Mouse (Mus musculus) limb, embryonic 15.5 days (tissue): ENCODE results near the gene Gm19684. TPM values are rescaled to one million over a fixed set of nuclear protein-coding genes. Genes with fewer than 3 reads are reported as not detected.
"Not testable (repeated sequence)": the region's sequence is repeated elsewhere in the genome, so short reads cannot be mapped to it uniquely, and the experiment has no call there.

Experiments used
- ATAC-seq: fragments of 200-750 bp; cut with Nextera tagmentation; 2 replicates; pipeline ENCODE4 v1.8.0; 2017; ENCODE audit warnings: low read depth, moderate TSS enrichment; ENCODE audit not compliant: insufficient number of reproducible peaks, low FRiP score, low TSS enrichment
- H3K27ac ChIP-seq: fragments of 300-500 bp; sonication (generic); 2 replicates; pipeline ENCODE4 v1.5.1; 2015; ENCODE audit warnings: moderate library complexity, mild to moderate bottlenecking, inconsistent platforms
- H3K27me3 ChIP-seq: fragments of 300-500 bp; sonication (generic); 2 replicates; pipeline ENCODE4 v1.6.1; 2015; ENCODE audit warnings: inconsistent platforms
- H3K36me3 ChIP-seq: fragments of 300-500 bp; sonication (generic); 2 replicates; pipeline ENCODE4 v1.6.1; 2015; ENCODE audit warnings: inconsistent platforms
- H3K4me1 ChIP-seq: fragments of 300-500 bp; sonication (generic); 2 replicates; pipeline ENCODE4 v1.6.1; 2015; ENCODE audit warnings: inconsistent platforms
- H3K4me2 ChIP-seq: fragments of 300-500 bp; sonication (generic); 2 replicates; pipeline ENCODE4 v1.6.1; 2015; ENCODE audit warnings: mild to moderate bottlenecking, inconsistent platforms
- H3K4me3 ChIP-seq: fragments of 300-500 bp; sonication (generic); 2 replicates; pipeline ENCODE4 v1.5.1; 2015; ENCODE audit warnings: mild to moderate bottlenecking, inconsistent platforms
- H3K9ac ChIP-seq: fragments of 300-500 bp; sonication (generic); 2 replicates; pipeline ENCODE4 v1.6.1; 2015; ENCODE audit warnings: inconsistent platforms
- H3K9me3 ChIP-seq: fragments of 300-500 bp; sonication (generic); 2 replicates; pipeline ENCODE4 v1.6.1; 2016; ENCODE audit warnings: inconsistent platforms
- WGBS: fragments of 180-500 bp; shearing (Covaris S2); methylation state at CpG from one replicate; pipeline ENCODE4 v1.1.7; 2015; 5-methylcytosine and 5-hydroxymethylcytosine counted together
- polyA plus RNA-seq: library from polyadenylated mRNA; unstranded; fragments of >200 nt; fragmentation: Nextera tagmentation; extraction: Ambion mirVana; gene quantifications from 2 replicates; pipeline ENCODE4 v1.2.1, GENCODE M21; 2015

The Gm19684 gene
- polyA plus RNA-seq, 1 experiment from 2014 or later = not detected

GRCm38 (mm10) chr17:36136299-36136848 is 14.9 kb downstream of the Gm19684 start:
- H3K9me3 ChIP-seq = not testable (repeated sequence)
- WGBS = 63% methylated on average over 1 of the region's 1 CpGs
- peaks cover 30% of the 10 kb centered on the region for H3K27me3 ChIP-seq

GRCm38 (mm10) chr17:36145111-36145860 is 23.8 kb downstream of the Gm19684 start:
- Histone ChIP-seq H3K9ac (no peak overlapping the region), H3K4me3 (peak overlapping the region; percentile 39), H3K4me1 (peaks cover 10% of the 10 kb centered on the region), H3K9me3 (no peaks in the 10 kb centered on the region), H3K36me3 (no peaks in the 10 kb centered on the region), H3K27ac (no peak overlapping the region), H3K4me2 (peak overlapping the region; percentile 57), H3K27me3 (peaks cover 56% of the 10 kb centered on the region)
- 0 out of 2 replicates have a peak, but pooled peaks have one; percentile 14 for ATAC-seq
- WGBS = 1% methylated on average over 78 of the region's 78 CpGs

More at GRCm38 (mm10) chr17:36136299-36136848, 14.9 kb downstream of the Gm19684 start:
- not testable (repeated sequence) for H3K9ac ChIP-seq, H3K36me3 ChIP-seq, ATAC-seq, H3K4me3 ChIP-seq, H3K27ac ChIP-seq, H3K4me2 ChIP-seq, H3K4me1 ChIP-seq

GRCm38 (mm10) chr17:36145861-36146156 is 24.3 kb downstream of the Gm19684 start:
- peaks cover 10% of the 10 kb centered on the region for H3K4me1 ChIP-seq
- 3% methylated on average over 13 of the region's 13 CpGs for WGBS
- peak overlapping the region; percentile 39 for H3K4me3 ChIP-seq
- not testable (repeated sequence) for H3K9me3 ChIP-seq, H3K27ac ChIP-seq, H3K36me3 ChIP-seq, ATAC-seq, H3K9ac ChIP-seq
- H3K4me2 ChIP-seq = peak overlapping the region; percentile 57
- peaks cover 56% of the 10 kb centered on the region for H3K27me3 ChIP-seq

- H3K9ac ChIP-seq, H3K9me3 ChIP-seq, H3K27ac ChIP-seq, H3K4me3 ChIP-seq, H3K4me2 ChIP-seq, H3K36me3 ChIP-seq, ATAC-seq: not testable (repeated sequence)
- 68% methylated on average over 1 of the region's 1 CpGs for WGBS
- Histone ChIP-seq H3K27me3 (peaks cover 53% of the 10 kb centered on the region), H3K4me1 (peaks cover 10% of the 10 kb centered on the region)
Observed at GRCm38 (mm10) chr17:36146937-36147336, 25.5 kb downstream of the Gm19684 start.

DNA sequence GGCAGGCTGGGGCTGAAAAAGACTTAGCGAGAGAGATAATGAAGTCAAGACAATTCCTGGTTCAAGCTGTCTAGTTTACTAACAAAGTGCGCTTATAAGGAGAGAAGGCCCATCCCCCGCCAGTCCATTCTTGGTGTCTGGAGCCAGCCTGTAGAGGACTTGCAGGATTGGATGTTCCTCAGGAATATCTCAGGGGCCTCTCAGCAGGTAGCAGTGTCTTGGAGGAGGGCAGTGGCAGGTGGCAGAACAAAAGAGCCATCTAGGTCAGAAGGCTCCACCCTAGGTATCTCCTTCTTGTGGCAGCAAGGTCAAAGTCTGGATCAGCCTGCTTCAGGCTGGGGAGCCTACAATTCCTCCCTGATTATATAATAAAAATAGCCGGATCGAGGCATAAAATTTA is 27.0 kb downstream of the Gm19684 start:
- ATAC-seq, H3K27ac ChIP-seq, H3K4me3 ChIP-seq: not testable (repeated sequence)

GRCm38 (mm10) chr17:36151200-36151599 is 29.7 kb downstream of the Gm19684 start:
- WGBS = 30% methylated on average over 4 of the region's 4 CpGs
- H3K27me3 ChIP-seq = peaks cover 59% of the 10 kb centered on the region

More for the DNA sequence above, 27.0 kb downstream of the Gm19684 start:
- H3K9ac ChIP-seq, H3K4me2 ChIP-seq, H3K36me3 ChIP-seq, H3K9me3 ChIP-seq: not testable (repeated sequence)
- H3K4me1 ChIP-seq = peaks cover 10% of the 10 kb centered on the region
- 79% methylated on average over 5 of the region's 5 CpGs for WGBS
- H3K27me3 ChIP-seq = peaks cover 54% of the 10 kb centered on the region

DNA sequence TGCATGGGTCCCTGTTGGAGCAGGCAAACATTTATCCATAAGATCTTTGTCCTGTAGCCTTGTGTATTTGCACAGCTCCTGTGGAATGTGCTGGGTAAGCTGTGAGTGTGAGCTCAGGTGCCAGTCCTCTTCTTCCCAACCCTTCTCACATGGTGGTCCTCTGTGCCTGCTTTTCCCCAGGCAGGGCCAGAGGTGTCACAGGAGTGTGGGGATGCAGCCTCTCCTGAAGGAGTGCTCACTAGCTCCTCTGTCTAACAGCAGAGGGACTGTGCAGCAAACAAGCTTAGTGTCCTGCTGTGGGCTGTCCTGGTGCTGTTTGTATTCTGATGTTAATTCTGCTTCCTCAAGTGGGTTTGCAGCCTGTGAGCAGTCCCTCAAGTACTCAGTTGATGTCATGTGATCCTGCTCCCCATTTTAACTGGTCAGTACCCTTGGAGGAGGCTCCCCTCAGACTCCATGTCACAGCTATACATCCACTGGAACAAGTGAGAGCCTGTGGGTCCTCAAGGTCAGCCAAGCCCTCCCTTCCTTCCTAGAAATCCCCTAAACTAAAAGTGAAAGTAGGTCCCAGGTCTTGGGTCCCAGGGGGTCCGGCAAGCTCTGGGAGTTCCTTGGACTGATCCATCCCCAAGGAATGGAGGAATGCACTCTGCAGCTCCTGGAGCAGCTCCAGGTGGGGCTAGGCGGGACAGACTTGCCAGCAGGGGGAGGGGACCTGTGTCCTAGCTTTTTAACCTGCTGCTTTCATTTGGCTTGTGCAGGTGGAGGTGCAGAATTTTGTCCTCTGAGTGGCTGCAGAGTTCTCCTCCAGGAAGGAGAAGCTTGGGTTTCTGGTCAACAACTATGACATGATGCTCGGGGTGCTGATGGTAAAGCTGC is 33.0 kb downstream of the Gm19684 start:
- ATAC-seq = no peak
- H3K4me2 ChIP-seq = no peak overlapping the region
- no peaks in the 10 kb centered on the region for H3K36me3 ChIP-seq
- H3K4me1 ChIP-seq = peaks cover 4% of the 10 kb centered on the region
- 21% methylated on average over 3 of the region's 3 CpGs for WGBS
- peaks cover 64% of the 10 kb centered on the region for H3K27me3 ChIP-seq
- no peak overlapping the region for H3K27ac ChIP-seq
- H3K9me3 ChIP-seq = no peaks in the 10 kb centered on the region
- no peak overlapping the region for H3K9ac ChIP-seq
- no peak overlapping the region for H3K4me3 ChIP-seq

More at GRCm38 (mm10) chr17:36151200-36151599, 29.7 kb downstream of the Gm19684 start:
- not testable (repeated sequence) for ATAC-seq, H3K36me3 ChIP-seq, H3K4me3 ChIP-seq, H3K9ac ChIP-seq, H3K9me3 ChIP-seq, H3K27ac ChIP-seq, H3K4me2 ChIP-seq, H3K4me1 ChIP-seq

DNA sequence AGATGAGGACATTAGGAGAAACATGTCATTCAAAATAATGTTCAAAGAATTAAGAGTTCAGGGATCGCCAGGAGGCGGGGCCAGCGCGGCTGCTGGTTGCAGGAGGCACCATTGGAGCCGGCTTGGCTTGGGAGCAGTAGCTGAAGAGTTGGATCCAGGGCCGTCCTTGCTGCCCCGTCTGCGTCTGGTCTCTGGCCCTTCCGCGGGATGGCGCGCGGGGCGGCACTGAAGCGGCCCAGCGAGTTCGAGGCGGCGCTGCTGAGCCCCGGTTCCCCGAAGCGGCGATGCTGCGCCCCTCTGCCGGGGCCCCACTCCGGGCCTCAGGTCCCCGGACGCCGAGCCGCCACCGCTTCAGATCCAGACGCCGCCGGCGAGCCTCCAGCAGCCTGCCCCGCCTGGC is 36.3 kb downstream of the Gm19684 start:
- Histone ChIP-seq H3K4me3 (peak overlapping the region; percentile 34), H3K4me2 (peak overlapping the region; percentile 65), H3K4me1 (peaks cover 13% of the 10 kb centered on the region), H3K27me3 (peaks cover 75% of the 10 kb centered on the region)
- H3K27ac ChIP-seq, H3K9me3 ChIP-seq, ATAC-seq, H3K9ac ChIP-seq, H3K36me3 ChIP-seq: not testable (repeated sequence)
- WGBS = under 1% methylated on average over 36 of the region's 36 CpGs

DNA sequence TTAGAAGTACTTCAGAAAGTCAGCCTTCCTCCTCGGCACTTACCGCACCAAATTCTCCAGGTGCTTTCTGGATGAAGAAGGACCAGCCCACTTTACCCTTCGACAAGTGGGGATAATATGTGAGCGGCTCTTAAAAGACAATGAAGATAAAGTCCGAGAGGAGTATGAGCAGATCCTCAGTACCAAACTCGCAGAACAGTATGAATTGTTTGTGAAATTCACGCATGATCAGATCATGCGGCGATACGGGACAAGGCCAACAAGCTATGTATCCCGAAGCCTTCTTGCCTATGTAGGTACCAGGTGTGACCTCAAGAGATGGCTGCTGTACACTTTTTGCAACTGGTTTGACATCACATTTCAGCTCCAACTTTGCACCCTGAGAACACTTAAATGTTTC is 36.8 kb downstream of the Gm19684 start:
- Histone ChIP-seq H3K27me3 (peaks cover 72% of the 10 kb centered on the region), H3K4me2 (peak overlapping the region; percentile 65), H3K4me3 (peak overlapping the region; percentile 34), H3K4me1 (peaks cover 13% of the 10 kb centered on the region)
- not testable (repeated sequence) for H3K36me3 ChIP-seq, H3K27ac ChIP-seq, ATAC-seq, H3K9me3 ChIP-seq, H3K9ac ChIP-seq
- 13% methylated on average over 11 of the region's 11 CpGs for WGBS

DNA sequence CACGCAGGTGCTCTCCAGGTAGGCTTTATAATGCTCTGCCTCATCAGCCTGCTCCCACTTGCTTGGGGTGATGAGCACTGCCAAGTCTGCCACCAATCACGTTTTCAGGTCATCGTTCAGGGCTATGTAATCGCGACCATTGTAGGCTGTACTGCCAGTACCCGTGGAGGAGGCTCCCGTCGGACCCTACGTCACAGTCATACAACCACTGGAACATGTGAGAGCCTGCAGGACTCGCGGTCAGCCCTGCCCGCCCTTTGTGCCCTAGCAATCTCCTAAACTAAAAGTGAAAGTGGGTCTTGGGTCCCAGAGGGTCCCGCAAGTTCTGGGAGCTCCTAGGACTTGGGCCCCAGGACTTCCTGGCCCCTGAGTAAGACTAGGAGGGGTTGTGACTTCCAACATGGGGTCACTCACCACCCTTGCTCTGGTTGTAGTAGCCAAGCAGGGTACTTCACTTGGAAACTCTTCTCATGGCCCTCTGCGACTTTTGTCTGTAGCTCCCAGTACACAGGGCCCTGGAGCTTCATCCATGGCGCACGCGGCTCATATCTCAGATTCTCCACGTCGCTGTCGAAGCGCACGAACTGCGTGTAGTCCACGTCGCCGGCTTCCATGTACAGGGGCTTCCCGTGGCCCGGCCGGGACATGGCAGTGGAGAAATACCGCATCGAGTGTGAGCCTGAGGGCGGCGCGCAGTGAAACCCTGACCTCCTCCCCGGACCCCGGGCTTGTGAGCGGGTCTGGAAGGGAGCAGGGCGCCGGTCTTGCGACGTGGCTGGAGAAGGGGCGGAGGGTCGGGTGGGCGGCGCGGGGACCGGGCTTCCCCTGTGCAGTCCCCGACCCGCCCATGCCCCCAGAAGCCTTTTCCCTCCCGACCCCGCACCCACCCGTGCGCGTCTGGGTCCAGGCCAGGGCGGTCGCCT is 39.9 kb downstream of the Gm19684 start:
- no peak for ATAC-seq
- no peak overlapping the region for H3K9ac ChIP-seq
- 2% methylated on average over 52 of the region's 56 CpGs for WGBS

DNA sequence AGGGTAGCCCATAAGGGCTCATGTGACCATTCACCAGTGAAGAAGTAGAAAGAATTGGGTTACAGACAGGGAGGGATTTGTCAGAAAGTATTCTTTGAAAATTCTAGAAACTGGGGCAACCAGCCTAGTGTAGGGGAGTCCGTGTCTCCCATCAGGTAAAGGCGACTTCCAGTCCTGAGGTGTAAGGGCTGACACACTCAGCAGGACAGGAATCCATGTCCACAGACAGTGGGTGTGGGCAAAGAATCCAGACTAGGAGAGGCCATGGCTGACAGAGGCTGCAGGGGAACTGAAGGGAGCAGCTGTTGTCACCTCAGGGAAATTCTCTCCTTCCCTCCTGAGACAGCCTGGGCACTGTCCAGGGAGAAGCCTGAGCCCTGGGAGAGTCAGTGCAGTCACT is 45.4 kb downstream of the Gm19684 start:
- peaks cover 11% of the 10 kb centered on the region for H3K4me1 ChIP-seq
- WGBS = 19% methylated on average over 2 of the region's 2 CpGs
- ATAC-seq, H3K27ac ChIP-seq, H3K9ac ChIP-seq, H3K4me2 ChIP-seq, H3K9me3 ChIP-seq, H3K4me3 ChIP-seq, H3K36me3 ChIP-seq: not testable (repeated sequence)
- H3K27me3 ChIP-seq = peaks cover 75% of the 10 kb centered on the region

More for the DNA sequence above, 39.9 kb downstream of the Gm19684 start:
- Histone ChIP-seq H3K27me3 (peaks cover 72% of the 10 kb centered on the region), H3K4me2 (peak overlapping the region; percentile 25), H3K9me3 (no peaks in the 10 kb centered on the region), H3K36me3 (no peaks in the 10 kb centered on the region), H3K4me3 (peak overlapping the region; percentile 19; the same call in 1 of the 2 replicates), H3K27ac (no peak overlapping the region), H3K4me1 (peaks cover 13% of the 10 kb centered on the region)
